Mouse (Mus musculus) forebrain, embryonic 14.5 days (tissue): ENCODE measurements around the gene H2-Q10. TPM values are rescaled to one million over a fixed set of nuclear protein-coding genes. Genes with fewer than 3 reads are reported as not detected.
"Not testable (repeated sequence)": the region's sequence is repeated elsewhere in the genome, so short reads cannot be mapped to it uniquely, and the experiment has no call there.

ENCODE experiments used
- ATAC-seq: fragments of 200-750 bp; cut with Nextera tagmentation; 2 replicates; pipeline ENCODE4 v1.8.0; 2017; ENCODE audit warnings: mild to moderate bottlenecking, moderate library complexity
- DNase-seq: peaks from one replicate; pipeline ENCODE4 v3.0.0-alpha.2; 2015; ENCODE audit warnings: low spot score
- H3K27ac ChIP-seq: fragments of 300-500 bp; sonication (generic); 2 replicates; pipeline ENCODE4 v1.5.1; 2014; ENCODE audit warnings: low read depth, mild to moderate bottlenecking, control low read depth, low read length, moderate library complexity
- H3K27me3 ChIP-seq: fragments of 300-500 bp; sonication (generic); replicated peaks from 2 replicates; pipeline ENCODE4 v1.6.1; 2014; ENCODE audit warnings: low read length, control low read depth, mixed read lengths; ENCODE audit not compliant: control insufficient read depth, insufficient read depth
- H3K36me3 ChIP-seq: fragments of 300-500 bp; sonication (generic); 2 replicates; pipeline ENCODE4 v1.6.1; 2014; ENCODE audit warnings: low read length, control low read depth; ENCODE audit not compliant: control insufficient read depth, insufficient read depth
- H3K4me1 ChIP-seq: fragments of 300-500 bp; sonication (generic); 2 replicates; pipeline ENCODE4 v1.6.1; 2014; ENCODE audit warnings: antibody characterized with exemption, low read length, control low read depth; ENCODE audit not compliant: control insufficient read depth, insufficient read depth
- H3K4me2 ChIP-seq: fragments of 300-500 bp; sonication (generic); 2 replicates; pipeline ENCODE4 v1.6.1; 2014; ENCODE audit warnings: mild to moderate bottlenecking, control low read depth, low read length
- H3K4me3 ChIP-seq: fragments of 300-500 bp; sonication (generic); 2 replicates; pipeline ENCODE4 v1.5.1; 2014; ENCODE audit warnings: low read depth, low read length, control low read depth
- H3K9ac ChIP-seq: fragments of 300-500 bp; sonication (generic); 2 replicates; pipeline ENCODE4 v1.6.1; 2014; ENCODE audit warnings: mild to moderate bottlenecking, low read length, control low read depth, moderate library complexity
- H3K9me3 ChIP-seq: fragments of 300-500 bp; sonication (generic); replicated peaks from 2 replicates; pipeline ENCODE4 v1.6.1; 2016; ENCODE audit warnings: low read length, control low read depth, mixed read lengths; ENCODE audit not compliant: control insufficient read depth
- WGBS: fragments of 180-500 bp; shearing (Covaris S2); extraction: QIAGEN DNeasy Blood & Tissue Kit; methylation state at CpG from one replicate; pipeline ENCODE4 v1.1.7; 2014; 5-methylcytosine and 5-hydroxymethylcytosine counted together
- polyA plus RNA-seq: library from polyadenylated mRNA; unstranded; fragments of >200 nt; fragmentation: Nextera tagmentation; extraction: Ambion mirVana; gene quantifications from 2 replicates; pipeline ENCODE4 v1.2.1, GENCODE M21; 2014

H2-Q10 gene
- polyA plus RNA-seq, 1 experiment from 2014 or later = 0.23 TPM

DNA sequence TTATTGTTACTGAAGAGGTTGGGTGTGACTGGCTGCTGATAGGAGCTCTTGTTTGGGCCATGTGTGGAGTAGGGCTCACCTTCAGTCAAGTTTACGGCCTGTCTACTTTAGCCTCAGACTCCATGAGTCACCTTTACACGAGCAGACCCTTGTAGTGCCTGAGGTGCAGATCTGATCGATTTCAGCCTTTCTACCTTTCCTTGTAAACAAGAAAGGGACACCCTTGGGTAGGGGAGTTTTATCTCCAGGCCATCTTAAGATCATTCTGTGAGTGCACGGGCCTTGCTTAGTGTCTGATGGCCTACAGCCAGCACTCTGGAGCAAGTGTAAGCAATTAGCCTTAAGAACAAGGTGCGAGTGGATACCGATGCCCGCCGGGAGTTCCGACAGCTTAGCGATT lies 37.0 kb downstream of the H2-Q10 start:
- ATAC-seq = no peak
- no peak overlapping the region for H3K4me2 ChIP-seq
- DNase-seq = no peak
- H3K4me3 ChIP-seq = no peak overlapping the region
- no peak overlapping the region for H3K9ac ChIP-seq
- 10% methylated on average over 10 of the region's 10 CpGs for WGBS
- H3K36me3 ChIP-seq = no peaks in the 10 kb centered on the region
- H3K27me3 ChIP-seq = peaks cover 18% of the 10 kb centered on the region
- no peaks in the 10 kb centered on the region for H3K9me3 ChIP-seq
- no peak overlapping the region for H3K27ac ChIP-seq
- peaks cover 4% of the 10 kb centered on the region; the same call in 1 of the 2 replicates for H3K4me1 ChIP-seq

DNA sequence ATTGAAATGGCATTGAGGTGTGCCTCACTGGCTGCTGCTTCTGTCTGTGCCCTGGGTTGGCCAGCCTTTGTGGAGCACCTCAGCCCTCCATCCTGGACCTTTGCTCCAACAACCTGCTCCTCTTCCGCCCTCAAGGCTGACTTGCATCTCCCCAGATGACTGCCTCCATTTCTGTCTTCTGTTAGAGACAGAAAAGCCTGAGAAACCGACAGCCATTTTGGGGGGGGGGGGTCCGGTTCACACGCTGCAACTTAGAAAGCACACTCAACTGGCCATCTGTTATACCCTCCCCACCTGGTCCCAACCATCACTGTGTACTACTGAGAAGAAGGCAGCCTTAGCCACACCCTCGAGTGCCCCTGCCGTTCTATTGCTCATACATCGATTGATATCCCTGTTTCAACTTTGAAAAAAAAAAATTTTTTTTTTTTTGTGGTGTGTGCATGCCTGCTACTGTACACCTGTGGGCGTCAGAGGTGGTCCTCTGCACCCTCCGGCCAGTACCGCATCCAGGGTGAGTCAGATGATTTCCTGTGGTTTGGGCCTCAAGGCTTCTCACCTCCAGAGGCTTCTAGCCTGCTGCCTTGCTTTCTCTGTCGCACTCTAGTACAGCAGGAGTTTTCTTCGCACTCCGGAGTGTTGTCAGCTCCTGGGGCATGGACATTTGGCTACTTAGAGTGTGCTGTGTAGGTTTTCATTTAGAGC lies 37.8 kb downstream of the H2-Q10 start:
- no peak overlapping the region for H3K9ac ChIP-seq
- H3K27ac ChIP-seq = no peak overlapping the region
- peaks cover 4% of the 10 kb centered on the region; the same call in 1 of the 2 replicates for H3K4me1 ChIP-seq
- peaks cover 18% of the 10 kb centered on the region for H3K27me3 ChIP-seq
- ATAC-seq = no peak
- no peak overlapping the region for H3K4me3 ChIP-seq
- no peaks in the 10 kb centered on the region for H3K9me3 ChIP-seq
- DNase-seq = no peak
- H3K36me3 ChIP-seq = no peaks in the 10 kb centered on the region
- no peak overlapping the region for H3K4me2 ChIP-seq
- WGBS = 32% methylated on average over 13 of the region's 13 CpGs

DNA sequence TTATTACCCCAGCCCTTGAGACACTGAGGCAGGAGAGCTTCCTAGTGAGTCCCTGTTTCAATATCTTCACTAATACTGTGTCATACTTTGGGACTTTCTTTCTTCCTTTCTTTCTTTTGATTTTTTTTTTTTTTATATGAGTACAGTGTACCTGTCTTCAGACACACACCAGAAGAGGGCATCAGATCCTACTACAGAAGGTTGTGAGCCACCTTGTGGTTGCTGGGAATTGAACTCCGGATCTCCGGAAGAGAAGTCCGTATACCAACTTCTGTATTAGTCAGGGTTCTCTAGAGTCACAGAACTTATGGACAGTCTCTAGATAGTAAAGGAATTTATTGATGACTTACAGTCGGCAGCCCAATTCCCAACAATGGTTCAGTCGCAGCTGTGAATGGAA lies 38.4 kb downstream of the H2-Q10 start:
- peaks cover 18% of the 10 kb centered on the region for H3K27me3 ChIP-seq
- H3K9me3 ChIP-seq, H3K4me2 ChIP-seq, DNase-seq, H3K9ac ChIP-seq, ATAC-seq, H3K4me3 ChIP-seq, H3K27ac ChIP-seq, H3K36me3 ChIP-seq, H3K4me1 ChIP-seq: not testable (repeated sequence)
- 52% methylated on average over 4 of the region's 5 CpGs for WGBS

DNA sequence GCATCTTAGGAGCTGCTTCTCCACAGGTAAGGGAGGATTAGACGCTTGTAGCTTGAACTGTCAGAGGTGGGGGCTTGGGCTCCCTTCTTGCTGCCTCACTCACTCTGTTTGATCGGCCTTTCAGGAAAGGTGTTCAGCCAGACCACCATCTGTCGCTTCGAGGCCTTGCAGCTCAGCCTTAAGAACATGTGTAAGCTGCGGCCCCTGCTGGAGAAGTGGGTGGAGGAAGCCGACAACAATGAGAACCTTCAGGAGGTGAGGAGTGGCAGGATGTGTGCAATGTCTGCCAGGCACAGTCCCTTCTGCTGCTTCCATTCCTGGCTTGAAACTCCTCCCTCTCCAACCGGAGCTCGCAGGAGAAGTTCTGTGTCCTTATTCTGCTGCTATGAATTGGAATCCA lies 39.4 kb downstream of the H2-Q10 start:
- WGBS = 27% methylated on average over 8 of the region's 8 CpGs
- ATAC-seq (peak; percentile 37; the same call in 1 of the 2 replicates), DNase-seq (peak; percentile 53)
- Histone ChIP-seq H3K36me3 (no peaks in the 10 kb centered on the region), H3K4me2 (no peak overlapping the region), H3K4me3 (no peak overlapping the region), H3K9ac (no peak overlapping the region), H3K4me1 (peaks cover 4% of the 10 kb centered on the region; the same call in 1 of the 2 replicates), H3K9me3 (no peaks in the 10 kb centered on the region), H3K27ac (no peak overlapping the region), H3K27me3 (peaks cover 18% of the 10 kb centered on the region)

DNA sequence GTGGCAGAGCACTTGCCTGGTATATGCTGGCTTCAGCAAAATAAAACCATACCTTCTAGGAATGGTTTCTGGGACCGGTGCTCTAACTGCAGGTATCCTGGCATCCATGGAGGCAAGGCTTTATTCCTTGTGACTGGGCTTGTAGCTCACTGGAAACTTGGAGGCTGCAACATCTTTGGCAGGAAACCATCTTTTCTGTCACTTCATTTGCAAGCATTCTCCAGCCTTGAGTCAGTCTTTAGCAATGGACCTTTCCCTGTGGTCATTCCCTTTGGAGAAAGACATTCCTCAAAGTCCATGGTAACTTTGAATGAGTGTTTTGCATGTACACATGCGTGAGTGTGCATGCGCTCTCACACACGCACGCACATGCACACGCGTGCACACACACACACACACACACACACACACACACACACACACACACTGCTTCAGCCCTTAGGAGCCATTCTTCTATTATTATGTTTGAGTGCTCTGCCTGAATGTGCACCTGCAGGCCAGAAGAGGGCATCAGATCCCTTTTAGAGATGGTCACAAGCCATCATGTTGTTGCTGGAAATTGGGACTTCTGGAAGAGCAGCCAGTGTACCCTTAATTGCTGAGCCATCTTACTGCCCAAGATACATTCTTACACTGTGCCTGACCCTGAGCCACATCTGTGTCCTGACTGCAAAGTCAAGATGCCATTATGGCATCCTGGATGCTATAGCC lies 43.2 kb downstream of the H2-Q10 start:
- H3K27ac ChIP-seq = no peak overlapping the region
- no peaks in the 10 kb centered on the region for H3K36me3 ChIP-seq
- no peaks in the 10 kb centered on the region for H3K9me3 ChIP-seq
- ATAC-seq = no peak
- no peaks in the 10 kb centered on the region for H3K27me3 ChIP-seq
- peak; percentile 25 for DNase-seq
- H3K9ac ChIP-seq = no peak overlapping the region
- H3K4me1 ChIP-seq = peaks cover 18% of the 10 kb centered on the region; the same call in 1 of the 2 replicates
- no peak overlapping the region for H3K4me3 ChIP-seq
- H3K4me2 ChIP-seq = no peak overlapping the region
- WGBS = 95% methylated on average over 7 of the region's 7 CpGs

DNA sequence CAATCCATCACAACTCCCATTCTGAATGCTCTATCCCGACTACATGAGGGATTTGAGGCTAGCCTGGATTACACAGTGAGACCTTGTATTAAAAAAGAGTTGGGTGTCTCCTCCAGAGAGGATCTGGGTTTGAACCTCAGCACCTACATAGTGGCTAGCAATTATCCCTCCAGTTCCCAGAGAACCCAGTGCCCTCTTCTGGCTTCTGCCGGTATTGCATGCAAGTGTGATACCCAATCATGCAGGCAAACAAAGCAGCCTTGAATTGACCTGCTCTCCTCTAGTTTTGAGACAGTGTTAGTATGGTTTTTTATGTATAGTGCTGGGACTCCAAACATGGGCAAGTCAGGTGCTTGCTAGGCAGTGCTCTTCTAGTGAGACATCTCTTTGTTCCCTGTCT lies 44.0 kb downstream of the H2-Q10 start:
- no peak overlapping the region for H3K9ac ChIP-seq
- no peak for ATAC-seq
- peaks cover 18% of the 10 kb centered on the region; the same call in 1 of the 2 replicates for H3K4me1 ChIP-seq
- no peak overlapping the region for H3K4me3 ChIP-seq
- WGBS = 23% methylated on average over 2 of the region's 2 CpGs
- H3K27me3 ChIP-seq = no peaks in the 10 kb centered on the region
- H3K36me3 ChIP-seq = no peaks in the 10 kb centered on the region
- peak overlapping the region; percentile 79; the same call in 1 of the 2 replicates for H3K4me2 ChIP-seq
- DNase-seq = peak; percentile 73
- no peak overlapping the region for H3K27ac ChIP-seq
- H3K9me3 ChIP-seq = no peaks in the 10 kb centered on the region

DNA sequence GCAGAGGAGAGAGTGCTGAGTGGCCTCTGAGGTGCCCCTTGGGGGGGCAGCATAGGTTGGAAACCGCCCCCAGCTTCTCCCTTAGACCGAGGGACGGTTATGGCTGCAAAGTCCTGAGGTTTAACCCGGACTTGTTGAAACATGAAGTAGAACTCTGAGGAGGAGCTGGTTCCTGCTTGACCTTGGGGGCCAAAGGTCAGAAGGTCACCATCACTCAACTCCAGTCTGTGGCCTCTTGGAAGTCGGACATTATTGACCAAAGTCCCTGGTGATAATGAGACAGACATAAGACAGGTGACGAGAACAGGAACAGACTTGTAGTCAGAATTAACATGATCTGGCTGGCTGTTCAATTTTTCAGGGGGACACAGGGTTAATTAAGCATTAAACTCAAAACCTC lies 44.9 kb downstream of the H2-Q10 start:
- Histone ChIP-seq H3K4me3 (peak overlapping the region; percentile 43; the same call in 1 of the 2 replicates), H3K36me3 (no peaks in the 10 kb centered on the region), H3K27me3 (no peaks in the 10 kb centered on the region), H3K4me1 (peaks cover 14% of the 10 kb centered on the region; the same call in 1 of the 2 replicates), H3K27ac (no peak overlapping the region), H3K9me3 (no peaks in the 10 kb centered on the region), H3K9ac (peak overlapping the region; percentile 61; the same call in 1 of the 2 replicates), H3K4me2 (peak overlapping the region; percentile 79)
- WGBS = 63% methylated on average over 6 of the region's 6 CpGs
- ATAC-seq (no peak), DNase-seq (no peak)

DNA sequence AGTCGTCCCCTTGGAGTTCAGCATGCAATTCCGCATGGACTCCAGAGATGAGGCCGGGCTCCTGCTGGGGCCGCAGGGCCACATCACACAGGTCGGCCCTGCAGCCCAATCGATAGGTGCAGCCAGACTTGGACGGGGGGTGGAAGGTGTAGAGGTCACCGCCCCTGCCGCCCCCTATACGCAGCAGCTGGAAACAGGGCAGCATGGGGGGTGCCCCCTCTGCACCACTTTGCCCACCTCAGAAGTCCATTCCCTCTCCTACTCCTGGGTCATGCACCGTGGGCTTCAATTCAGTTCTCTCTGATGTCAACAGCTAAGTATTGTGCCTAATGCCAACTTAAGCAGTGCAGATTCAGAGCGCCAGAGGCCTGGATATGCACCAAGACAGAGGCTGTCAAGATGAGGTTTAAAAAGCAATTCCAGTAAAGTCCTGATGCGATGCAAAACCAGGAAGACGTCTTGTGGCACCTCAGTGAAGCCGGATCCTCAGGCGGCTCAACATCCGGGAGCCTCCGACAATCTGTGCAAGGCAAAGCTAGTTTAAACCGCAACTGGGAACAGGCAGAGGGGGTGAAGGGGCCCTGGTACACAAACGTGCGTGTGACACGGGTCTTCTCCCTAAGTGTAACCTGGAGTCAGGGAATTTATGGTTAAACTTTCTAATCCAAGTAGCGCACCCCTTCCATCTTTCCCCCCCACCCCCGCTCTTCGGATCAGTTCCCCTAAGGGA lies 46.2 kb downstream of the H2-Q10 start:
- peak overlapping the region; percentile 61 for H3K9ac ChIP-seq
- no peak overlapping the region for H3K27ac ChIP-seq
- H3K4me2 ChIP-seq = peak overlapping the region; percentile 79
- H3K9me3 ChIP-seq = no peaks in the 10 kb centered on the region
- no peaks in the 10 kb centered on the region for H3K36me3 ChIP-seq
- no peaks in the 10 kb centered on the region for H3K27me3 ChIP-seq
- ATAC-seq (peak; percentile 38; the same call in 1 of the 2 replicates), DNase-seq (peak; percentile 54)
- WGBS = 6% methylated on average over 25 of the region's 25 CpGs
- H3K4me1 ChIP-seq = peaks cover 14% of the 10 kb centered on the region; the same call in 1 of the 2 replicates
- peak overlapping the region; percentile 43 for H3K4me3 ChIP-seq
